Mouse (Mus musculus): ENCODE data around the gene Gm5662. TPM values are rescaled to one million over a fixed set of nuclear protein-coding genes. Genes with fewer than 3 reads are reported as not detected.
"Not testable (repeated sequence)": the region's sequence is repeated elsewhere in the genome, so short reads cannot be mapped to it uniquely, and the experiment has no call there.

Gm5662 gene
- total RNA-seq (2021): not detected in 2 replicates
- long read RNA-seq: 0 reads

DNA sequence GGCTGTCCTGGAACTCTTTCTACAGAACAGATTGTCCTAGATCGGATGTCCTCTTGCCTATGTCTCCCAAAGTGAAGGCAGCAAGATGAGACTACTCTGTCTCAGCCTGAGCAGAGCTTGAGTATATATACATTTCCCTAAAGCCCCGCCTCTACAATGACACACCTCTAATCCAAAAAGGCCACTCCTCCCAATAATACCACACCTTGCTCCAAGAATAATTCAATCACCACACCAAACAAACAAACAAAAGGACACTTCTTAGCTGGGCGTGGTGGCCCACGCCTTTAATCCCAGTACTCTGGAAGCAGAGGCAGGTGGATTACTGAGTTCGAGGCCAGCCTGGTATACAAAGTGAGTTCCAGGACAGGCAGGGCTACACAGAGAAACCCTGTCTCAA is at the start of gene Gm5662:
Gene Gm5662, minus strand, starts transcription at position 101 of the 400 bp plus-strand sequence.
- DNase-seq: not testable (repeated sequence)

- DNase-seq: not testable (repeated sequence)
Observed at GRCm38 (mm10) chr12:88323926-88324325, 49.6 kb upstream of the Gm5662 start, which contains the start of gene Gm5039. TSS of gene Gm5039 (minus strand) at chr12:88324026.

- DNase-seq: no peak
Observed at GRCm38 (mm10) chr12:88314556-88314955, 40.3 kb upstream of the Gm5662 start.

DNA sequence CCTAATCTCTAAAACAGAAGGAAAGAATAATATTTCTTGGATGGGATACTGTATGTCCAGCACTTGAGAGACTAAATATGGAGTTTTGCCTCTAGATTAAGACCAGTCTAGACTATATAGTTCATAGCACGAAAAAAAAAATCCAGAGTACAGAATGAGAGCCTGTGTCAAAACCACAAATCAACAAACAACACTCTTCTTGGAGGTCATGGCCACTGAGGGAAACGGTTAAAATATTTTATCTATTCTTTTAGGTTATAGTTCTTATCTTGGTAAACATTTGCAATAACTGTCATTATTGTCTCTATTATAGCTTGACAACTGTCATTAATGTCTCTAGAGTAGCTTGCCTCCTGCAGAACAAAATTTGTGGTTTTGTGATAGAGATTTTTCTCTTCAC is 22.9 kb upstream of the Gm5662 start:
- not testable (repeated sequence) for DNase-seq

GRCm38 (mm10) chr12:88293082-88293481 is 18.8 kb upstream of the Gm5662 start:
- not testable (repeated sequence) for DNase-seq

GRCm38 (mm10) chr12:88285224-88285623 is 10.9 kb upstream of the Gm5662 start:
- DNase-seq: not testable (repeated sequence)

GRCm38 (mm10) chr12:88257241-88257640 is 17.1 kb downstream of the Gm5662 start:
- DNase-seq: no peak

- DNase-seq: not testable (repeated sequence)
Observed at GRCm38 (mm10) chr12:88255917-88256316, 18.4 kb downstream of the Gm5662 start.

DNA sequence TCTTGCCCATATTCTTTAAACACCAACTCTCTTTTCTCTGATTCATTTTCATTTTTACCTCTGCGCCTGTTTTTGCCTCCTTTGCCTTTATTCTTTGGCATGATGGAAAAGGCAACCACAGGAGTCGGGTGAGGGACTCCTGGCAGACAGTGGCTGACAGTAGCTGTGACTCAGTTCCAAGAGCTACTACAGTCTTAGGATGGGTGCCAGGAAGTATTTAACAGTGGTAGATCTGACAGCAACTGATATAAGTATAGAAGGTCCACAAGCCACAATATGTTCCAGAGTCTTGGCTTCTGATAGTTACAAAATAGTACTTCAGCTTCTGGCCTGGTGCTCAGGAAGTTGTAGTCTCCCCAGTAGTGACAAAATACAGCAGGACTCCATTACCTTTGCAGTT is 24.3 kb downstream of the Gm5662 start, which contains the start of gene Gm8332:
Gene Gm8332, minus strand, starts transcription at position 101 of the 400 bp plus-strand sequence.
- not testable (repeated sequence) for DNase-seq

GRCm38 (mm10) chr12:88245786-88246185 is 28.5 kb downstream of the Gm5662 start:
- not testable (repeated sequence) for DNase-seq

- DNase-seq: not testable (repeated sequence)
Observed at GRCm38 (mm10) chr12:88242940-88243339, 31.4 kb downstream of the Gm5662 start.

Other genes with a start within 250 kb of the Gm5662 start
- not detected in 2 replicates for gene Gm2056, start 247.5 kb downstream of the Gm5662 start, total RNA-seq (2021)
- not detected in 2 replicates for gene Gm16368, start 190.8 kb downstream of the Gm5662 start, total RNA-seq (2021)
- gene Gm10436, start 92.4 kb downstream of the Gm5662 start, total RNA-seq (2021): not detected in 2 replicates
- gene Gm8332, start 24.4 kb downstream of the Gm5662 start, total RNA-seq (2021): not detected in 2 replicates
- gene Gm5039, start 49.5 kb upstream of the Gm5662 start, total RNA-seq (2021): not detected in 2 replicates
- gene Adck1, start 86.1 kb upstream of the Gm5662 start, total RNA-seq (2021): 20.7 and 27.5 TPM in 2 replicates